Mouse (Mus musculus): ENCODE measurements around the gene Dock10.

- TF ChIP-seq POLR2A (IDR thresholded peaks at IDR 0.05; ENCODE audit: control insufficient read depth, extremely low read depth, insufficient read depth, low read length, poor library complexity) = no peak
- no peak for TF ChIP-seq CTCF (IDR thresholded peaks at IDR 0.05; ENCODE audit: borderline replicate concordance, control insufficient read depth, extremely low read depth, insufficient read depth, low read length, poor library complexity)
Measured at GRCm38 (mm10) chr1:80784155-80784554, 25.8 kb upstream of the Dock10 start.
